Mouse (Mus musculus) thymus, postnatal 4 days (tissue): ENCODE data around the gene Lrrk2.

ENCODE experiments used
- DNase-seq: peaks from one replicate; pipeline ENCODE4 v3.0.0; 2021

Lrrk2 gene

GRCm38 (mm10) chr15:91672645-91673568, at the start of gene Lrrk2:
Lrrk2 (plus strand) TSS chr15:91673175.
- peak; percentile 63 for DNase-seq

GRCm38 (mm10) chr15:91624475-91624874, 48.5 kb upstream of the Lrrk2 start:
- DNase-seq = no peak

GRCm38 (mm10) chr15:91629137-91629536, 43.8 kb upstream of the Lrrk2 start:
- DNase-seq = peak; percentile 16

- DNase-seq = no peak
These were observed 40.5 kb upstream of the Lrrk2 start for GRCm38 (mm10) chr15:91632473-91632872.

- DNase-seq = no peak
These were observed 39.9 kb upstream of the Lrrk2 start for GRCm38 (mm10) chr15:91633051-91633450.

GRCm38 (mm10) chr15:91633806-91634205, 39.2 kb upstream of the Lrrk2 start:
- DNase-seq = no peak

- peak; percentile 15 for DNase-seq
These were observed 38.7 kb upstream of the Lrrk2 start for GRCm38 (mm10) chr15:91634236-91634635.

GRCm38 (mm10) chr15:91641631-91642030, 31.3 kb upstream of the Lrrk2 start:
- DNase-seq = no peak

- DNase-seq = no peak
These were observed 30.2 kb upstream of the Lrrk2 start for GRCm38 (mm10) chr15:91642682-91643306.

- DNase-seq = peak; percentile 20
These were observed 29.2 kb upstream of the Lrrk2 start for GRCm38 (mm10) chr15:91643632-91644348.

GRCm38 (mm10) chr15:91650270-91650669, 22.7 kb upstream of the Lrrk2 start:
- DNase-seq = no peak

GRCm38 (mm10) chr15:91651493-91651892, 21.5 kb upstream of the Lrrk2 start:
- DNase-seq = no peak

GRCm38 (mm10) chr15:91658227-91658626, 14.7 kb upstream of the Lrrk2 start:
- DNase-seq = no peak

- no peak for DNase-seq
These were observed 12.5 kb upstream of the Lrrk2 start for GRCm38 (mm10) chr15:91660277-91661078.

- DNase-seq = no peak
These were observed 12.0 kb upstream of the Lrrk2 start for GRCm38 (mm10) chr15:91661079-91661369.

- peak; percentile 35 for DNase-seq
These were observed 8.3 kb upstream of the Lrrk2 start for GRCm38 (mm10) chr15:91664586-91665132.

- DNase-seq = no peak
These were observed 7.4 kb upstream of the Lrrk2 start for GRCm38 (mm10) chr15:91665530-91665929.

GRCm38 (mm10) chr15:91671216-91671615, 1.8 kb upstream of the Lrrk2 start:
- DNase-seq = no peak

GRCm38 (mm10) chr15:91671987-91672386, 988 bp upstream of the Lrrk2 start:
- DNase-seq = no peak

- no peak for DNase-seq
These were observed 562 bp downstream of the Lrrk2 start for GRCm38 (mm10) chr15:91673569-91673905.

- DNase-seq = no peak
These were observed 7.1 kb downstream of the Lrrk2 start for GRCm38 (mm10) chr15:91680116-91680515.

GRCm38 (mm10) chr15:91685880-91686563, 13.0 kb downstream of the Lrrk2 start:
- DNase-seq = no peak
